Mouse (Mus musculus): ENCODE measurements at regions not wholly inside any gene's neighbourhood (a gene's known extent, or its start where the extent isn't known, plus 50 kb on each side); places are given as distances from the start of the nearest gene placed in this dataset.
"Not testable (repeated sequence)": the region's sequence is repeated elsewhere in the genome, so short reads cannot be mapped to it uniquely, and the experiment has no call there.

DNA sequence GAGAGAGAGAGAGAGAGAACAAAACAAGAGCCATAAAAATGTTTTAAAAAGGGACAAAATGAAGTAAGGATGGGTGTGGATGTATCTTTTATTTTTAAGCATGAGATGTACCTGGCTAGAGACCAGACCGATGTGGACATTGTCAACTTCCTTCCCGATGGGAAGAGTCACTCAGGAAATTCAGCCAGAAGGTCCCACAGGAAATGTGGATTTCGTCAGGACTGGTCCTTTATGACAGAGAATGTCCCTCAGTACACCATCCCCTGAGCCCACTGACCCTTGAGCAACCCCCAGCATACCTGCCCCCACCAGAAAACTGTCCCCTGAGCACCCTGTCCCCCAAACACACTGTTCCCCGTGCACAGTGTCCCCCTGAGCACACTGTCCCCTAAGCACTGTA lies 317.2 kb upstream of the Maf start:
- DNase-seq: no peak

DNA sequence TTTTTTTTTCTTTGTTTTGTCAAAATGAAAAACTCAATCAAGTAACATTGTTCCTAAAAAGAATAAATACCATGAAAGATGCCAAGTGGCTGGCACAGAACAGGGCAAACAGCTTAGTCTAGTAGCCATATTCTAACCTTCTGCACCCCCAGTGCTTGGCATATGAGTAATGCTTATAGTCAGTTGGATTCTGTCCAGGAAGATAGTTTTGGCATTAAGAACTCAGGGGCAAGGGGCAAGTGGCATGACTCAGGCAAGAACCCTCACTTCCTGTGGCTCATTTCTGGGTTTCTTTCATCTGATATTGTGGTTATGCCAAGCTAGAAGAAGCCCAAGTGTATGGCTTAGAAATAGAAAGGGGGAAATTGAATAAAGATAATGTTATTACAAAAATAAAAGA lies 314.1 kb upstream of the Maf start:
- DNase-seq: no peak

DNA sequence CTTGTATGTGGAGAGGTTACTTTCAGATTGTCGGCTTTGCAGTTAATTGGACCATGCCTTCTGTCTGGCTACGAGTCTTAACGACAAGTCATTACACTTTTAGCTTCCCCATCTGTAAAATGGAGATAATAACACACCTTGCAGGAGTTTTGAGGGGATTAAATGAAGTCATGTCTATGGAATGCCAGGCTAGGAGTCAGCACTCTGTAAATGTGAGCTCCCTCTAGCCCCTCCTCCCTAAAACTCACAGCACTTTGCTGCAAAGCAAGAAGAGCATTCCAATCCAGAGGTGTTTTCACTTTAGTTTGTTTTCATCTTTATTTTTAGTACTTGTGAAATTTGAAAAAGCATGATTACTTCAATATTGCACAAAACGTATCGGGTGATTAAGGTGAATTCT lies 287.7 kb upstream of the Maf start:
- DNase-seq: no peak

DNA sequence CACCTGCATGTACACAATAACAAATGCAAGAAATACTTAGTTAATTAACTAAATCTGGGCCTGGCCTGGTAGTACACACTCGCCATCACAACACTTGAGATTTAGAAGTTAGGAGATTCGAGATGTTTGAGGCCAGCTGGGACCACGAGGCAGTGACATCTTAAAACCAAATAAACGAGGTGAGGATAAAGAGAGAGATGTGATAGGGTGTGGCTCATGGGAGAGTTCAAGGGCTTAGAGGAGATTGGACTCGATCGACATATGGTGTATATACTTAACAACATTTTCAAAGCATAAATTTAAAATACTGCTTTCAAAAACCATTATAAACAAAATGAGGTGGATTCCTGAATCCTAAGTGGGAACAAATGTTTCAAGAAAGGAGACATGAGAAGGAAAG lies 284.4 kb upstream of the Maf start:
- no peak for DNase-seq

DNA sequence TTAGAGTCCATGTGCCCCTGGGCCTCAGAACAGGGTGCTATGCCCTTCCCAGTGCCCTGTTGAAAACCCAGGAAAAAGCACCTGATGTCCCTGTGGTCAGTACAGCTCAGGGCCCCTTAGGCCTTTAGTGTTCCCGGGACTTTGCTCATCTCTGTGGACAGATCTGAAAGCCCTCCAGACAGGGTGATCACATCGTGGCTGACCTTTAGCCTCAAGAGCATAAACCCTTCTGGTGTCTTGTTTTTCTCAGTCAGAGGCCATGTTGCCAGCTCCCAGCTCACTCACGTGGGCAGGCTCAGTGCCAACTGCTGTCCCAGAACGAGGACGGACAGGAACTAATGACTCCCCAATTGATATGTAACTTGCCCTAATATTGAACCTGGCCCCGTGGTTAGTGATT lies 275.8 kb upstream of the Maf start:
- peak; percentile 87 for DNase-seq

DNA sequence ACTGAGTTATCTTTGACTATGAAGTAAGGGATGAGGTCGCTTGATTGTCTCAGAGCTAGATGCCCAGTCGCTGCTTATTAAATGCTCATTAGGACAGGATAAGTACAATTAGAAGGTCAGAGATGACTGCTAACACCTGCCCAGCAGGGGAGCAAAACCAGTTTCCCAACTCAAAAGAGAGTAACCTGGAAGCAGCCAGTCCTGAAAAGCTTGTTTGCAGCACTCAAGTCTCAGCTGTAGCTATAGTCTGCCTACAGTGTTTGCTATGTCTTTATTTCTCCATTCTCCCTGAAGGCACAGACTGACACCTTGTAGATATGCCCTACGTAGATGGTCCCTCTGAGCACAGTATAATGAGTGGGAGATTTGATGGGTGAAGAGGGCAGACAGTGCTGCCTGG lies 274.7 kb upstream of the Maf start:
- no peak for DNase-seq

DNA sequence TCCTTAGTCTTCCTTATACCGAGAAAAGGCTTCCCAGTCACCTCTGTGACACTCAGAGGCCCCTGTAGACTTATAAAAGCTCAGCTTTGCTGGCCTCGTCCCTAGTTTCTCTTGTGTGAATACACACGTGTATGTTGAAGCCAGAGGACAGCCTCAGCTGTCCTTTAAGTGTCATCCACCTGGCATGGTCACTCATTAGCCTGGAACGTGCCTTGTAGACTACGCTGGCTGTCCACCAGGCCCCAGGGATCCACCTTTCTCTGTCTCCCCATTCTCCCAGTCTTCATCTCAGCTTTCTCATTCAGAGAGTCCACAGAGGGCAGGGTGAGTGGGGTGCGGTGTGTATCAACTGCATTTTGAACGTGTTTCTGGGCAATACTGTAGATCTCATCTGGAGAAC lies 273.8 kb upstream of the Maf start:
- peak; percentile 19 for DNase-seq

DNA sequence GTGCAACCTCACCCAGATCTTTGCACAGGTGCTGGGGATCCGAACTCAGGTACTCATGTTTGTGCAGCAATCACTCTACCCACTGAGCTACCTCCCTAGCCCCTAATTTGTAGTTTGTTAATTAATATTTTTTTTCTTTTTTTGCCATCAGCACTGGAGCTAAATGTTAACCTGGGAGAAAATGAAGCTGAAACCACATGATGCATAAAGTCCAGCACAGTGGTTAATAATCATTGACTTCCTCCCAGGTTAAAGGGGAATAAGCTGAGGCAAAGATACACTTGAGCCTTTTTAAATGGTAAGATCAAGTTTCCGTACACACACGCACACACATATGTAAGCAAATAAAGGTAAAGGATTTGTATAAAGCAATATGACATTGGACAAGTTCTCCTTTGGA lies 273.0 kb upstream of the Maf start:
- no peak for DNase-seq

DNA sequence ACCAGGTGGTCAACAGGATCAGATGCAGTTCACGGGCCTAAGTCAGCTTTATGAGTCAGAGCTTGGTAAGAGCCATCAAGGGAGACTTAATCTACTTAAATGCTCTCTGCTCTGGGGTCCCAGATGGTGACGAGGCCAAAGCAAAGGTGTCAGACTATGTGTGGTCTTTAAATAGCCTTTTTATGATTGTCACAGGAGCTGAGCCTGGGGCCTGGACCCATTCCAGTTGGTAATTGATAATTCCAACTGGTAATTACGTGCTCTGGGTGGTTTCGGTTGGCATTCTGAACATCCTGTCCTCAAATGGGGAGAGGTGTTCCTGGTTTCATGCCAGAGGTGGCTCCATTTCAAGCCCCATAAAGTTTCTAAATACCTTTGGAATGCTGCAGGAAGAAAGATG lies 269.6 kb upstream of the Maf start:
- no peak for DNase-seq

DNA sequence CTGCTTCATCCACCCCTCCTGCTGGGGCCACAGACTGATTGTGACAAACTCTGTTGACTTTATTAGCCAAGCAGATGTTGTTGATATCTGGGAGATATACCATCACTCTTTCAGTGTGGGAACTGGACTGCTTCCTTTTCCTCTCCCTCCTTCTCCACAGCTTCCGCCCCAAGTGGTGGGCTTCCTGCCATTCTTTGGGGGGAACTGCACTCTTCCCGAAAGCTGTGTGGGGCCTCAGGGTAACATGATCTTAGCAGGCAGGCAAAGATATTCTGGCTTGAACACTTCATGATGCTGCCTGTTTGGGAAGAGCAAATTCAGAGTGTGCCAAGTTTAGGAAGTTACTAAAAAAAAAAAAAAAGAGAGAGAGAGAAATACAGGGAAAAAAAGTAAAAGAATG lies 267.1 kb upstream of the Maf start:
- DNase-seq: no peak

DNA sequence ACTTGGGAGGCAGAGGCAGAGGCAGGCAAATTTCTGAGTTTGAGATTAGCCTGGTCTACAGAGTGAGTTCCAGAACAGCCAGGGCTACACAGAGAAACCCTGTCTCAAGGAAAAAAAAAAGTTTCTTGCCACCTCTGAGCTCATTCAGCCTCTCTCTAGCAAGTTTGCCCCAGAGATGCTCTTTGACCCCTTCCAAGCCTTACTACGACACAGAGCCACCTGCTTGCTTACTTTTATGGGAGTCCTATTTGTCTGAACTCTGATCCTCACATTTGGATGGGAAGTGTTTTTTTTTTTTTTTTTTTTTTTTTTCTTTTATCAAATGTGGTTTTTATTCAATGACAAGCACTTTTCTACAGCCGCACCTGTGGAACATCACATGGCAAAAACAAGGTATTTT lies 263.8 kb upstream of the Maf start:
- DNase-seq: not testable (repeated sequence)

DNA sequence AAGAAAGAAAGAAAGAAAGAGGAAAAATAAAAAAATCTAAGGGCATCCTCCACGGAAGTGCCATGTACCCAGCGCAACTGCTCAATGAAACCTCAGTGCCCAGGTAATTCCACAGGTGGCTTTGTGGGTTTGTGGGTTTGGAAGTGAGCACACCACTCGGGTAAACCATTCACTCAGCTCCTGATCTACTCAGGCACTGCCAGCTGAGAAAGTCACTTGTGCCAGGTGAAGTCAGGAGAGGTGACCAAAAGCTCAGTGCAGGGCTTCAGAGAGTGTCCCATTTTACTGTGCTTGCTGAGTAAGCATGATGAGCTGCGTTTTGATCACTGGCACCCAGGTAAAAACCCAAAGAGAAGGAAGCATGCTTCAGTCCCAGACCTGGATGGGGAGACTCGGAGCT lies 260.5 kb upstream of the Maf start:
- no peak for DNase-seq

DNA sequence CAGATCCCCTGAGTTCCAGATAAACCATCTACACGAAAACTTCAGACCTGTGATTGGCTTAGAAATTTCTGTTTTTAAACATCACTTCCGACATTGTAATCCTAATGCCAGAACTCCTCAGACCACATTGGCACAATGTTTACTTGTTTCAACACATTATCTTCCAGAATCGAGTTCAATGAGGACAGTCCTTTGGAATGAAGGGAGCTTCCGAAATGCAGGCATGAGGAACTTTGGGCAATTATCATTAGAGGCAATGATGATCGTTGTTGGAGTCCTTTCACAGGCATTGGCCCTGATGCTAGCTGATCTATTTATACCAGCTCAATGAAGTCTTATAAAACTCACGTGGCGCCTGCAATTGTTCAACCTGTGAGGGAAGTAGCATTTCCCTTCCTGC lies 258.4 kb upstream of the Maf start:
- DNase-seq: no peak

DNA sequence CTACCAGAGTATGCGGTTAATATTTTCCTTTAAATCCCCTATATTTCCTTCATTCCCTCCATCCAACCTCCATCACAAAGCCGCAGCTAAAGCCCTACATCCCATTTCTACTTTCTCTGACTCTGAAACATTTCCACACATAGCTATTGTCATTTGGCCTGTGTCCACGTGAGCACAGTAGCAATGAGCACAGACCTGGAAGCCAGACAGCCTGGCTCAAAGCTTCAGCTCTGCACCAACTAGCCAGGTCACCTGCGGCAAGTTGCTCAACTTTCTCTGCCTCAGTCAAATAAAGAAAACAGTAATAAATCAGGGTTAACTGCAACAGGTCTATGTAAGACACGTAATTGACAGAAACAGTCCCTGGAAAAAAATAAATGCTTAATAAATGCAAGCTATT lies 247.8 kb upstream of the Maf start:
- no peak for DNase-seq

DNA sequence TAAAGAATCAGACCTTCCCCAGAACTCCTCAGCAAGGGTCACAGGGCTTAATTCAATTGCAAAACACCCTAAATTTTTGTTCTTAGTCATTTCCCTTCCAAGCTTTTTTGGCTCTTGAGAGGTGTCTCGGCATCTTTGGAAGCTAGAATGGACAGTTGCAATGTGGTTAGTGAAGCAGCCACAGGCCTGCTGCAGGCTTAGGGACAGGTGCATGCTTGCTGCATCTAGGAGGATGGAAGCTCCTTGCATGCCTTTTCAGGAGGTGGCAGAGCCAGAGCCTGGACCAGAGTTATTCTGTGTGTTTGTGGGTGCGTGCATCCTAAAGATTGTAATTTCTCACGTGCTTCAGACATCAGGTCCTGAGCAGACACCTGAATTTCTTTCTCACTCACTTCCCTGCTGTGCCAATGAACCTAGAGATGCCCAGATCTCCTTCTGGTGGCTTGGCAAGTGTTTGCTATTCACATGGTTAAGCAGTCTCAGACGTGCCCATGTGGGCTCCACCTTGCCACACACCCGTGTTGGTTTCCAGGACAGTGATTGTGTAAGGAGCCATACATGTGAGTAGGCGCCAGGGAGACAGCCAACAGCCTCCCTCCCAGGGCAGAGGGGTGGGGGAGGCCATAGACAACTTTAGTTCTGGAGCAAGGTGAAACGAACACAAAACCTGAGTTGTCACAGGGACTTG lies 246.3 kb upstream of the Maf start:
- no peak for DNase-seq

DNA sequence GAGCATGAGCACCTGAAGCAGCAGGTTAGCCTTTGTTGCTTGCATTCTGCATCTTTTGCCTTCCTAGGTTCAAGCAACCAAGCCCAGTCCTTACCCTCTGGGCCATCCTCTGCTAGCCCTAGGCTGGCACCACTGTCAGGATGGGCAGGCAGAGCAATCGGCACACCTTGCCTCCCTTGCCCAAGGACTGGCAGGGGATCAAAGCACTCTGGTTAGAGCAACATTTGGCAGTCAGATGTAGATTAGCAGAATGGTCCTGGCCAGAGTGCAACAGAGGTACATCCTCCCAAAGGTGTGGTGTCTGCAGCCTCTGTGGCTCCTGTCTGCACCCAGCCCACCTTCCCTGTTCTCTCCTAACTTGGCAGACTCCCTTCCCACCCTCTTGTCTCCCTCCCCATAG lies 244.9 kb upstream of the Maf start:
- no peak for DNase-seq

DNA sequence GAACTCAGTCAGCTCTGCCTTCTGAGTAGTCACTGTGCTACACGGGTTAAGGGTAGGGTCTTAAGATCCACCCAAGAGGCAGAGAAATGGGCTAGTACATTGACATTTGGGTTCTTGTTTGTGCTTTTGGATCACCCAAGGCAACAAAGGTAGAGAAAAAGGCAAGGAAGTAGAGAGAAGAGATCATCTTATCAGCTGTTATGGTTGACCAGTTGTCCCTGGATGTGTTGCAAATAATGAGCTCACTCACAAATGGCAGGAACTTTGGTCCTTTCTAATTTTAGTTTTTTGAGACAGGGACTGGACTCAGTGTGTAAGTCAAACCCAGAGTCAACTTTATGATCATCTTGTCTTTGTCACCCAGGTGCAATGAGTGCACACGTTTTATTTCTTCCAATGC lies 241.3 kb upstream of the Maf start:
- no peak for DNase-seq

DNA sequence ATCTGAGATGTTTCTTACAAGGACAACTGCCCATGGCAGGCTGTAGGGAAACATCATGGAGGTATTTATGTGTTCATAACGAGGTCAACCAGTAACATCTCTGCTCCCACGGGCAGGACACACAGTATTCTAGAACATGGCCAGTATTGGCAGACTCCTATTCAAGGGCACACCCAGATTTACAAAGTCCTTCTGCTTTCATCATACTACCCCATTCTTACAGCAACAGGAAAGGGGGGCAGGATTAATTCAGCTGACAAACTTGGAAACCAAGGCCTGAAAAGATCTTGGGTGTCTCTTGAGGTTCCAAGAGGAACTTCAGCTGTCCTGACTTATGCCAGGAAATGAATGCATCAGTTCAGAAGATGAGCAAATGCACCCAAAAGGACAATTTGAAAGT lies 240.4 kb upstream of the Maf start:
- DNase-seq: no peak

DNA sequence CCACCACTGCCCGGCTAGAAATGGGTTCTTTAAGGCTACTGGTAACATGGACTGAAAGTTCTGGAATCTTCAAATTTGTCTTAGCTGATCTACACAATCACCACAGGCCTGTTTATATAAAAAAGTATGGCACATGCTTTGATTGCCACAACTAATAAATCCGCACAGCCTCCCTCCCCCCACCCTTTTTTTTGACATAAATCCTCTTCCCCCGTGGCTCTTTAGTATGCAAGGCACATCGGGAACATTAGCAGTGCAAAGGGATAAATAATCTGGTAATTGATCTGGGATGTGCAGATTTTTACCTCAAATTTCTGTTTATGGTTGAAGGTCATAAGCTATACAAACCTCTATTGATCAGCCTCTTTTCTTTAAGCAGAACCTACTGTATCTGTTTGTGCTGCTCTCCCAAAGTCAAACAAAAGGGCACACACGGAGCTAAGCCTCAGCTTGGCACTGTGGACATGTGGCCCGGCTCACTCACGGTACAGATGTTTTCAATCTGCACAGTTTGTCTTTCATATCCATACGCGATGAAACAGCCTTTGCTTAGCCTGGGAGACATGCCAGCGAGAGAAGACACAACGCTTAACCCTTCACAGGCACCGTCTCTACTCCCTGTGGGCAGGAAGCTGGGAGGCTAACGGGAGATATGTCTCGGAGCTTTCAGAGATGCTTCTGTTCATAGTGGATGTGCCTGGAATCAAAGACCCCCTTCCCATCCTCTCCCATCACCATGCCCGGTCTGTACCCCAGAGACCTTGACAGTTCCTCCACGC lies 235.3 kb upstream of the Maf start:
- DNase-seq: peak; percentile 75

DNA sequence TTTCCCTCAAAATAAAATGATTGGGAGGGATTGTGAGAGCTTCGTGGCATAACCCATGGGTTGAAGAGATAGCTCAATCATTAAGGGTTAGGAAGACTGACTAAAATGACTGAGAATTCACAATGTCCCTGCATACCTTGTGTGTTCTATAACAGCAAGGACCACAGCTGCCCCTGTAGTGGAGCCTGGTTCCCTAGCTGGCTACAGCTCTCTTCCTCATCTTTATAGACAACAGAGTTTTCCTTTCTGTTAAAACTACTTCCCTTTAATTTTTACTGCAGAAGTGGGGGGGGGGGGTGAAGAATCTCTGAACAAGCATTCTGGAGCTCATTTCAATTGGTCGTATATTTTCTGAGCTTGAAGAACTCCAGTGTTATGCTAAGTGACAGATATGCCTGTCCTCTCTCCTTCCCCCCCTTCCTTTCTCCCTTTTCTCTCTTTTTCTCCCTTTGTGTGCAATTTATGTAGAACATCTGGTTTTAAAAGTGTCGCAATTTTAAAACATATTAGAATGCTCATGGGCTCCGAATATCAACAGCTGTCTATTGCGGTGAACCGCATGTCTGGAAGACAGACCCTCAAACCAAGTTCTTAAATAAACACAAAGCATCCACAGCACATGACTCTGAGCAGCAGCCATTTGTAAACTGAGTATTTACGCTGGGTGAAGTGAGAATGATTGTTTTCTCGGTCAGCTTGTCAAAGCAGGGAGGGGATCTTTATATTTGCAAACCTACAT lies 222.0 kb upstream of the Maf start:
- peak; percentile 12 for DNase-seq

DNA sequence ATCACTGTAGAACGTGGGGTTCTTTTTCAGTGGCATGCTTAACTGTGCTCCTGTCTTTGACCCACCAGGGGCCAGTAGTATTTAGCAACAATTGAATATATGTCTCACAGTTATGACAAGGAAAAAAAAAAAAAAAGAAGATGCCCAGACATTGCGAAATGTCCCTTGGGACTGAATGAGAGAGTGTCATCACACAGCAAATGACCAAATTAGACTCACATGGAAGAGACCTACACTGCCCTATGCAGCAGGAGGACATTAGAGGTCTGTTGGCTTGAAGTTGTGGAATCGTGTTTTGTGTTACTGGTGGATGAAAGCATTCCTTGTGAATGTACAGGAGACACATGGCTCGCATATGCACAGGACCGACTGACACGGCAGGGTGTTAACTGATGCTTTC lies 214.3 kb upstream of the Maf start:
- no peak for DNase-seq

DNA sequence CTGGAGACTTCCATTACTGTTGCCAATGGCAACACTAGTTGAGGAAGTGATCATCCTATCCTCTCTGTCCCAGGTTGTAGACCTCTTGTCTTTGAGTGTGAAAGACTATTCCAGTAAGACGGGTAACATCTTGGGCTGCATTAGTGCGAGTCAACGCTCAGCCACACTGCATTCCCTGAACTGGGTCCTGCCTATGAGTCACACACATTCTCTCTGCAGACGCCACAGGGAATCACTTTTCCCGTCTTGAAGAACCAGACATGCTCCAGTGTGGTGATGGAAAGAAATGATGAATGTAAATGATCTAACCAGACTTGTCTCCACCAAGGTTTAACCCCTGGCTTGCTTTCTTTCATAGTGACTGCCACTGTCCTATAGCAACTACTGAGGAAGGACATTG lies 199.1 kb upstream of the Maf start:
- no peak for DNase-seq

DNA sequence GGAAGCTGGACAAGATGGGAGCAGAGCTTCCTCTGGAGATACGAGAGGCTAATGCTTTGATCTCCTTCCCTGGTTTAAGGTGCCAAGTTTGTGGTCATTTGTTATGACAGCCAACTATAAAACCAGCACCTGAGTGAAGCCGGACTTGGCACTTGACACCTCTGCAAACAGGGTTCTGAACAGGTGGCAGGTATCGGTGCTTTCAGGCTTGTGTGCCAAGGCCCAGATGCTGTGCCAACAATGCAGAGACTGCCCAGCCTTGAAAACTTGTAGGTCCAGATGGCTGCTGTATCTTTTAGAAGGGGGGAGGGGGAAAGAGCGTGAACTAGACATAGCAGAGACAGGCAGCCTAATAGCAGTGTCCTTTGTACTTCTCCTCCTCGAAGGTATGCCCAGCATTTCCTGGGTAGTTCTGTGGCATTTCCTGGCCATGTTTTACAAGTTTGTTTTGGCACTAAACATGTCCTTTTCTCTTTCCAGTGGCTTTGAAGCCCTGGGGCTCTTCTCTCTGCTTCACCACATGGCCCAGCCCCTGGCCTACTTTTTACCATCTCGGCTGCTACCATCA lies 196.3 kb upstream of the Maf start:
- DNase-seq: peak; percentile 20

Data from kidney, postnatal 10 days (tissue).